Mouse (Mus musculus) limb, embryonic 13.5 days (tissue): ENCODE results near the gene Kidins220. TPM values are rescaled to one million over a fixed set of nuclear protein-coding genes. Genes with fewer than 3 reads are reported as not detected.

Source experiments
- ATAC-seq: fragments of 200-750 bp; cut with Nextera tagmentation; 2 replicates; pipeline ENCODE4 v1.8.0; 2017; ENCODE audit warnings: low read depth, moderate number of reproducible peaks, moderate TSS enrichment; ENCODE audit not compliant: low FRiP score
- H3K27ac ChIP-seq: fragments of 300-500 bp; sonication (generic); 2 replicates; pipeline ENCODE4 v1.5.1; 2015; ENCODE audit warnings: inconsistent platforms, mild to moderate bottlenecking, moderate library complexity
- H3K27me3 ChIP-seq: fragments of 300-500 bp; sonication (generic); 2 replicates; pipeline ENCODE4 v1.6.1; 2015; ENCODE audit warnings: mild to moderate bottlenecking, inconsistent platforms
- H3K36me3 ChIP-seq: fragments of 300-500 bp; sonication (generic); 2 replicates; pipeline ENCODE4 v1.6.1; 2015; ENCODE audit warnings: inconsistent platforms, mild to moderate bottlenecking, moderate library complexity
- H3K4me1 ChIP-seq: fragments of 300-500 bp; sonication (generic); 2 replicates; pipeline ENCODE4 v1.6.1; 2015; ENCODE audit warnings: inconsistent platforms
- H3K4me2 ChIP-seq: fragments of 300-500 bp; sonication (generic); replicated peaks from 2 replicates; pipeline ENCODE4 v1.6.1; 2015; ENCODE audit warnings: inconsistent platforms, mild to moderate bottlenecking, moderate library complexity
- H3K4me3 ChIP-seq: fragments of 300-500 bp; sonication (generic); 2 replicates; pipeline ENCODE4 v1.5.1; 2015; ENCODE audit warnings: moderate library complexity, mild to moderate bottlenecking, inconsistent platforms
- H3K9ac ChIP-seq: fragments of 300-500 bp; sonication (generic); 2 replicates; pipeline ENCODE4 v1.6.1; 2015; ENCODE audit warnings: mild to moderate bottlenecking, inconsistent platforms
- H3K9me3 ChIP-seq: fragments of 300-500 bp; sonication (generic); 2 replicates; pipeline ENCODE4 v1.6.1; 2016; ENCODE audit warnings: inconsistent platforms
- WGBS: fragments of 180-500 bp; shearing (Covaris S2); methylation state at CpG from one replicate; pipeline ENCODE4 v1.1.7; 2015; 5-methylcytosine and 5-hydroxymethylcytosine counted together
- polyA plus RNA-seq: library from polyadenylated mRNA; unstranded; fragments of >200 nt; fragmentation: Nextera tagmentation; extraction: Ambion mirVana; gene quantifications from 2 replicates; pipeline ENCODE4 v1.2.1, GENCODE M21; 2015

The Kidins220 gene
- polyA plus RNA-seq, 1 experiment from 2014 or later = 25.9 TPM

GRCm38 (mm10) chr12:24966046-24966445 lies 8.7 kb upstream of the Kidins220 start:
- Histone ChIP-seq H3K4me1 (peaks cover 12% of the 10 kb centered on the region), H3K4me3 (no peak overlapping the region), H3K36me3 (0 out of 2 replicates have a peak, but pooled peaks cover 3% of the 10 kb centered on the region), H3K27me3 (no peaks in the 10 kb centered on the region), H3K9ac (no peak overlapping the region), H3K4me2 (no peak overlapping the region), H3K9me3 (peaks cover 5% of the 10 kb centered on the region; the same call in 1 of the 2 replicates), H3K27ac (no peak overlapping the region)
- no peak for ATAC-seq
- 83% methylated on average over 2 of the region's 2 CpGs for WGBS

DNA sequence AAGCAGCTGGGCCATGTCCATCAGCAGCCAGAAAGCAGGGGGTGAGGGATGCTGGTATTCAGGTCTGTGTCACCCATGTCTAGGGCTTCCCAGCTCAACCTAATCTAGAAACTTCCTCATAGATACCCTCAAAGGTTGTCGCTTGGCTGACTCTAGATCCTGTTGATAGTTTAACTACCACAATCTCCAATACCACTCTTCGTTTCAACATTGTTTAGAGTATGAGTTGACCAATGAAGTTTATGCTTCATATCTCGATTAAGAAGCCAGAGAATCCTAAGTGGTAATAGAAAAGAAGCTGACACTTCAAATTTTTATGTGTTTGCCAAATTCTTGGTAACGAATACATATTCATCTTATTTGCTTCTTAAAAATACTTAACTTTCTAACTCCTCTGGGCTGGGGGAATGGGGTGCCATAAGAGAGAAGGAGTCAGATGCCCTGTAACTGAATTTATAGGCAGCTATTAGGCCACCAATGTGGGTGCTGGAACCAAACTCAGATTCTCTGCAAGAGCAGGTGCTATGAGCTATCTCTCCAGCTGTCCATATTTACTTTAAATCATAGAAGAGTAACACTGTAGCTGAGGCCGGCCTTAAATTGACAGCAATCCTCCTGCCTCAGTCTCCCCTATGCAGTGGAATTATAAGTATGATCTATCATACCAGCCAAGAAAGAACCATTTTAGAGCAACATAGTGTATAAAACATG lies 3.1 kb upstream of the Kidins220 start:
- 87% methylated on average over 5 of the region's 5 CpGs for WGBS
- H3K4me1 ChIP-seq = peaks cover 3% of the 10 kb centered on the region; the same call in 1 of the 2 replicates
- no peak overlapping the region for H3K4me2 ChIP-seq
- H3K9me3 ChIP-seq = peaks cover 3% of the 10 kb centered on the region; the same call in 1 of the 2 replicates
- no peak overlapping the region for H3K27ac ChIP-seq
- H3K9ac ChIP-seq = no peak overlapping the region
- H3K36me3 ChIP-seq = 0 out of 2 replicates have a peak, but pooled peaks cover 2% of the 10 kb centered on the region
- H3K27me3 ChIP-seq = no peaks in the 10 kb centered on the region
- H3K4me3 ChIP-seq = no peak overlapping the region
- ATAC-seq = no peak

GRCm38 (mm10) chr12:24972371-24973350 lies 2.1 kb upstream of the Kidins220 start:
- no peak overlapping the region for H3K27ac ChIP-seq
- no peak overlapping the region for H3K4me3 ChIP-seq
- H3K27me3 ChIP-seq = no peaks in the 10 kb centered on the region
- H3K36me3 ChIP-seq = no peaks in the 10 kb centered on the region
- 60% methylated on average over 8 of the region's 8 CpGs for WGBS
- H3K4me2 ChIP-seq = no peak overlapping the region
- H3K4me1 ChIP-seq = peaks cover 3% of the 10 kb centered on the region; the same call in 1 of the 2 replicates
- H3K9me3 ChIP-seq = no peaks in the 10 kb centered on the region
- ATAC-seq = no peak
- no peak overlapping the region for H3K9ac ChIP-seq

DNA sequence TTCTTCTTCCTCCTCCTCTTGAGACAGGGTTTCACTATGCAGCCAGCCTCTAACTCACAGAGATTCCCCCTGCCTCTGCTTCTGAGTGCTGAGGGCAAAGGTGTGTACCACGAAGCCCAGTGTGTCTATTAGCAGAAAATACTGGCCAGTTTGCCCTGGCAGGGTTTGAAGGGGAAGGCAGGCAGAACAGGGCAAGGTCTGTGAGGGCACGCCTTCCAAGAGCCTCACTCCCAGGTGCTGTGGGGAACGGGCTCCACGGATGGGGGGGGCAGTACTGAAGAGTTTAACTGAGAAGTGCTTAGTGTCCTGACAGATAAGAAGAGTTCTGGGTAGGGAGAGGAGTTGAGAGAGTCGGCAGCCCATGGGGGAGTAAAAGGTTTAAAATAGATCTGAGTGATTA lies 1.1 kb upstream of the Kidins220 start:
- ATAC-seq = no peak

GRCm38 (mm10) chr12:24975115-24975733 lies 499 bp downstream of the Kidins220 start:
- peak overlapping the region; percentile 78 for H3K4me3 ChIP-seq
- H3K4me2 ChIP-seq = peak overlapping the region; percentile 67
- peak; percentile 79 for ATAC-seq
- H3K36me3 ChIP-seq = no peaks in the 10 kb centered on the region
- peak overlapping the region; percentile 74 for H3K9ac ChIP-seq
- no peaks in the 10 kb centered on the region for H3K9me3 ChIP-seq
- no peaks in the 10 kb centered on the region for H3K27me3 ChIP-seq
- peak overlapping the region; percentile 79 for H3K27ac ChIP-seq
- H3K4me1 ChIP-seq = peaks cover 3% of the 10 kb centered on the region; the same call in 1 of the 2 replicates
- WGBS = under 1% methylated on average over 29 of the region's 31 CpGs

More for the DNA sequence above, 1.1 kb upstream of the Kidins220 start:
- no peak overlapping the region for H3K4me2 ChIP-seq
- no peaks in the 10 kb centered on the region for H3K9me3 ChIP-seq
- H3K4me3 ChIP-seq = no peak overlapping the region
- no peak overlapping the region for H3K27ac ChIP-seq
- H3K27me3 ChIP-seq = no peaks in the 10 kb centered on the region
- H3K4me1 ChIP-seq = peaks cover 3% of the 10 kb centered on the region; the same call in 1 of the 2 replicates
- H3K9ac ChIP-seq = no peak overlapping the region
- H3K36me3 ChIP-seq = no peaks in the 10 kb centered on the region
- WGBS = 75% methylated on average over 5 of the region's 5 CpGs

GRCm38 (mm10) chr12:24985226-24985625 lies 10.5 kb downstream of the Kidins220 start:
- no peak overlapping the region for H3K4me3 ChIP-seq
- no peak overlapping the region for H3K27ac ChIP-seq
- no peaks in the 10 kb centered on the region for H3K9me3 ChIP-seq
- 91% methylated on average over 5 of the region's 5 CpGs for WGBS
- no peaks in the 10 kb centered on the region for H3K27me3 ChIP-seq
- no peak overlapping the region for H3K4me2 ChIP-seq
- peaks cover 47% of the 10 kb centered on the region for H3K36me3 ChIP-seq
- H3K9ac ChIP-seq = no peak overlapping the region
- no peaks in the 10 kb centered on the region for H3K4me1 ChIP-seq
- no peak for ATAC-seq

GRCm38 (mm10) chr12:24995350-24995749 lies 20.6 kb downstream of the Kidins220 start:
- Histone ChIP-seq H3K36me3 (peaks cover 88% of the 10 kb centered on the region), H3K27me3 (no peaks in the 10 kb centered on the region), H3K9me3 (no peaks in the 10 kb centered on the region), H3K4me1 (no peaks in the 10 kb centered on the region), H3K27ac (no peak overlapping the region), H3K4me2 (no peak overlapping the region), H3K4me3 (no peak overlapping the region), H3K9ac (no peak overlapping the region)
- no peak for ATAC-seq
- 92% methylated on average over 4 of the region's 4 CpGs for WGBS

GRCm38 (mm10) chr12:25005350-25005749 lies 30.6 kb downstream of the Kidins220 start:
- no peak overlapping the region for H3K27ac ChIP-seq
- H3K27me3 ChIP-seq = no peaks in the 10 kb centered on the region
- no peaks in the 10 kb centered on the region for H3K9me3 ChIP-seq
- no peak overlapping the region for H3K9ac ChIP-seq
- ATAC-seq = no peak
- H3K4me3 ChIP-seq = no peak overlapping the region
- peaks cover 75% of the 10 kb centered on the region for H3K36me3 ChIP-seq
- WGBS = 76% methylated on average over 6 of the region's 6 CpGs
- 0 out of 2 replicates have a peak, but pooled peaks cover 5% of the 10 kb centered on the region for H3K4me1 ChIP-seq
- H3K4me2 ChIP-seq = no peak overlapping the region

GRCm38 (mm10) chr12:25009957-25010356 lies 35.2 kb downstream of the Kidins220 start:
- WGBS = 93% methylated on average over 9 of the region's 9 CpGs
- no peak for ATAC-seq
- Histone ChIP-seq H3K9ac (no peak overlapping the region), H3K4me2 (no peak overlapping the region), H3K4me1 (no peaks in the 10 kb centered on the region), H3K27ac (no peak overlapping the region), H3K36me3 (peaks cover 81% of the 10 kb centered on the region), H3K4me3 (no peak overlapping the region), H3K27me3 (no peaks in the 10 kb centered on the region), H3K9me3 (no peaks in the 10 kb centered on the region)

GRCm38 (mm10) chr12:25010416-25010815 lies 35.7 kb downstream of the Kidins220 start:
- Histone ChIP-seq H3K9me3 (no peaks in the 10 kb centered on the region), H3K27me3 (no peaks in the 10 kb centered on the region), H3K4me1 (no peaks in the 10 kb centered on the region), H3K9ac (no peak overlapping the region), H3K27ac (no peak overlapping the region), H3K4me2 (no peak overlapping the region), H3K36me3 (peaks cover 82% of the 10 kb centered on the region), H3K4me3 (no peak overlapping the region)
- ATAC-seq = no peak
- WGBS = 84% methylated on average over 1 of the region's 1 CpGs

DNA sequence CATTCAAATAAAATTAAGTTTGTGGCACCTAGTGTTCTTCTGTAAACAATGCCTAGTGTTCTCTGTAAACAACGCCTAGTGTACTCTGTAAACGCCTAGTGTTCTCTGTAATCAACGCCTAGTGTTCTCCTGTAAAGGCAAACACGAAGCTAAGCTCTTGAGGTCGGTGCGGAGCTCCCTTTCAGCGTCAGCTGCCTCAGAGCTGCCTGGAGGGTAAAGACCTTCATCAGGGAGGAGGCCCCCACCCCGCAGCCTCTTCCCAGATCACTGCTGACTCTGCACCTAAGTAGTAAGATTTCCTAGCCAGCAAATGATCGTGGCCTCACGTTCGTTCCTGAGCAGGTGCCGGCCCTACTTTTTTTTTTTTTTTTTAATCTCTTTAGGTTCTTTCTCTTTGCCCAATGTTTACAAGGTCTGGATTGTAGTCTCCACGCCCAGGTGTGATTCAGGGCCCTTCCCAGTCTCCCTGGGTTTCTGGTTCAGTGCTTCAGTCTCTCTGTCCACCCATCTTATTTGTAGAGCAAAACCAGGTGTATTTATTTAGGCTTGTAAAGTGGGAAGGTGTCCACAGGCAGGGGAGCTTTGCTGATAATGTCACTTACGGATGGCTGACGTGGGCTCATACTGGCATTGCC lies 37.1 kb downstream of the Kidins220 start:
- WGBS = 62% methylated on average over 15 of the region's 15 CpGs
- ATAC-seq = no peak
- no peak overlapping the region for H3K4me3 ChIP-seq

More for the DNA sequence above, 37.1 kb downstream of the Kidins220 start:
- Histone ChIP-seq H3K4me1 (no peaks in the 10 kb centered on the region), H3K4me2 (no peak overlapping the region), H3K27me3 (no peaks in the 10 kb centered on the region), H3K36me3 (peaks cover 85% of the 10 kb centered on the region), H3K27ac (no peak overlapping the region), H3K9ac (no peak overlapping the region), H3K9me3 (no peaks in the 10 kb centered on the region)
